20 mouse cellular contexts compared by ENCODE assay signal in the genomic region with DNA sequence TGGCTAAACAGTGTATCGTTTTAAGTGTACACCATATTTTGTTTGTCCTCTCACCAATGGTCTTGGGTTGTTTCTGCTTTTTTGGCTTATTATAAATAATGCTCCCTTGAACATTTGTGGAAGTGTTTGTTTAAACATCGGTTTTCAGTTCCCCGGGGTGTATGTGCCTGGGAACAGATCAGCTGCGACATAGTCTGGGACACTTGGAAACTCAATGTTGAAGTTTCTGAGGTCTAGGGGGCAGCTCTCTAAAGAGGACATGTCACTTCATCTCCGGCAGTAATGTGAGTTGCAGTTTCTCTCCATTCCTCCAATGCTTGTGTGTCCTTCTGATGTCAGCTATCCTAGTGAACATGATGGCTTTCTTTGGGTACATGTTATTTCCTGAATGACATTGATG.
"Had no signal": no experiment of that assay in that cellular context is flagged by ENCODE, and none has a peak within 500 bp of the region (broad histone marks: within the 10 kb centered on the region; RNA-seq: fewer than 3 reads in every experiment).

No protein-coding gene starts in this region.

- H3K4me2 ChIP-seq: liver, embryonic 11.5 days; liver, embryonic 13.5 days; liver, embryonic 15.5 days; midbrain, embryonic 12.5 days; neural tube, embryonic 13.5 days; neural tube, embryonic 15.5 days had no signal

- H3K4me1 ChIP-seq: liver, embryonic 13.5 days; liver, embryonic 15.5 days; midbrain, embryonic 10.5 days; midbrain, embryonic 12.5 days; neural tube, embryonic 13.5 days; neural tube, embryonic 15.5 days had no signal

- H3K9me3 ChIP-seq: liver, embryonic 13.5 days; liver, embryonic 15.5 days; midbrain, embryonic 10.5 days; midbrain, embryonic 12.5 days; neural tube, embryonic 13.5 days; neural tube, embryonic 15.5 days had no signal

- H3K4me3 ChIP-seq: liver, embryonic 13.5 days; liver, embryonic 15.5 days; midbrain, embryonic 10.5 days; midbrain, embryonic 12.5 days; myocyte; neural tube, embryonic 13.5 days; neural tube, embryonic 15.5 days had no signal

- DNase-seq: liver; liver, embryonic 13.5 days; liver, postnatal 0 days; midbrain, embryonic 14.5 days; retina, postnatal 1 day; right cerebral cortex, adult 18-20 months; right cerebral cortex, postnatal 25 days; right cerebral cortex, postnatal 4 days; spleen, adult 18-20 months; thymus, adult 18-20 months; thymus, postnatal 14 days; thymus, postnatal 36 days had no signal

- H3K27me3 ChIP-seq: liver, embryonic 13.5 days; liver, embryonic 15.5 days; midbrain, embryonic 12.5 days; neural tube, embryonic 13.5 days; neural tube, embryonic 15.5 days had no signal

- H3K27ac ChIP-seq: liver, embryonic 13.5 days; liver, embryonic 15.5 days; midbrain, embryonic 10.5 days; midbrain, embryonic 12.5 days; neural tube, embryonic 13.5 days; neural tube, embryonic 15.5 days had no signal

- H3K9ac ChIP-seq: liver, embryonic 13.5 days; liver, embryonic 15.5 days; liver, postnatal 0 days; midbrain, embryonic 12.5 days; neural tube, embryonic 13.5 days; neural tube, embryonic 15.5 days had no signal

- ATAC-seq: liver, postnatal 0 days; midbrain, embryonic 16.5 days had no signal
